Comparison of ENCODE assay signal across 8 mouse cellular contexts in genomic region chr16:78238052-78238701, GRCm38 (mm10).
DNase-seq lines count a peak whose midpoint lies in the region; ATAC-seq and TF ChIP-seq lines count a peak whose summit lies in the region.

No protein-coding gene starts in this region.

- peak overlapping the region; percentile 22 for H3K9ac ChIP-seq in lung, embryonic 14.5 days
- peak overlapping the region; percentile 56 for H3K9ac ChIP-seq in neural tube, embryonic 12.5 days

- no peak for TF ChIP-seq CTCF in lung, embryonic 14.5 days (IDR thresholded peaks at IDR 0.05; ENCODE audit: low read depth)

- H3K36me3 ChIP-seq in lung, embryonic 14.5 days (ENCODE audit: insufficient read depth), result no peaks in the 10 kb centered on the region
- no peaks in the 10 kb centered on the region for H3K36me3 ChIP-seq in limb, embryonic 10.5 days
- H3K36me3 ChIP-seq in neural tube, embryonic 12.5 days, result no peaks in the 10 kb centered on the region

- ATAC-seq in lung, embryonic 14.5 days (ENCODE audit: insufficient read depth), result peak; percentile 58
- ATAC-seq in granulocyte monocyte progenitor cell, adult 5-6 weeks (replicated peaks; ENCODE audit: poor library complexity, severe bottlenecking), result peak; percentile 57
- peak; percentile 89 for ATAC-seq in neural tube, embryonic 12.5 days (ENCODE audit: low FRiP score, low read depth)
- no peak for ATAC-seq in erythroblast, adult 5-6 weeks (replicated peaks; ENCODE audit: low FRiP score, poor library complexity, severe bottlenecking)

- H3K27me3 ChIP-seq in lung, embryonic 14.5 days (ENCODE audit: insufficient read depth, low read length), result no peaks in the 10 kb centered on the region
- H3K27me3 ChIP-seq in limb, embryonic 10.5 days (ENCODE audit: low read depth, poor library complexity, severe bottlenecking), result peaks cover 25% of the 10 kb centered on the region
- H3K27me3 ChIP-seq in neural tube, embryonic 12.5 days (replicated peaks), result no peaks in the 10 kb centered on the region

- H3K4me2 ChIP-seq in lung, embryonic 14.5 days, result peak overlapping the region; percentile 71
- peak overlapping the region; percentile 77 for H3K4me2 ChIP-seq in neural tube, embryonic 12.5 days (replicated peaks)

- peak; percentile 45 for DNase-seq in lung, embryonic 14.5 days
- DNase-seq in lung, postnatal 25 days (ENCODE audit: low spot score), result no peak
- DNase-seq in cerebellum, postnatal 25 days, result peak; percentile 33 to 36
- DNase-seq in limb, embryonic 10.5 days (ENCODE audit: low spot score), result peak; percentile 61
- no peak for DNase-seq in urinary bladder, adult 2 months (ENCODE audit: low spot score)

- peak overlapping the region; percentile 38 for H3K4me3 ChIP-seq in lung, embryonic 14.5 days (ENCODE audit: low read depth, low read length)
- H3K4me3 ChIP-seq in limb, embryonic 10.5 days, result peak overlapping the region; percentile 51
- H3K4me3 ChIP-seq in neural tube, embryonic 12.5 days, result peak overlapping the region; percentile 31

- WGBS in lung, embryonic 14.5 days, result 2% methylated on average over 18 of the region's 18 CpGs
- under 1% methylated on average over 18 of the region's 18 CpGs for WGBS in limb, embryonic 10.5 days
- under 1% methylated on average over 18 of the region's 18 CpGs for WGBS in neural tube, embryonic 12.5 days

- no peaks in the 10 kb centered on the region for H3K9me3 ChIP-seq in lung, embryonic 14.5 days (ENCODE audit: low read depth, low read length)
- no peaks in the 10 kb centered on the region for H3K9me3 ChIP-seq in limb, embryonic 10.5 days (replicated peaks)
- H3K9me3 ChIP-seq in neural tube, embryonic 12.5 days, result no peaks in the 10 kb centered on the region

- H3K27ac ChIP-seq in lung, embryonic 14.5 days (ENCODE audit: low read depth), result 0 out of 2 replicates have a peak overlapping the region, but pooled peaks have one; percentile 12
- H3K27ac ChIP-seq in limb, embryonic 10.5 days, result no peak overlapping the region; the same call in 1 of the 2 replicates
- H3K27ac ChIP-seq in neural tube, embryonic 12.5 days, result peak overlapping the region; percentile 81

- no peaks in the 10 kb centered on the region for H3K4me1 ChIP-seq in lung, embryonic 14.5 days (ENCODE audit: insufficient read depth)
- peaks cover 22% of the 10 kb centered on the region for H3K4me1 ChIP-seq in limb, embryonic 10.5 days
- peaks cover 12% of the 10 kb centered on the region for H3K4me1 ChIP-seq in neural tube, embryonic 12.5 days

Comparison
In these comparisons a context has a peak if more than half of its experiments do, and no peak if none do; other contexts are left out.
1. DNase-seq: peak in lung, embryonic 14.5 days (single experiment), cerebellum, postnatal 25 days (2 of 2) and limb, embryonic 10.5 days (single experiment); none in lung, postnatal 25 days (single experiment) and urinary bladder, adult 2 months (single experiment).
2. Peak in every context shown above with its lines, with median percentiles within 50 percentile points of each other: H3K4me3 ChIP-seq.